In the genomic region with DNA sequence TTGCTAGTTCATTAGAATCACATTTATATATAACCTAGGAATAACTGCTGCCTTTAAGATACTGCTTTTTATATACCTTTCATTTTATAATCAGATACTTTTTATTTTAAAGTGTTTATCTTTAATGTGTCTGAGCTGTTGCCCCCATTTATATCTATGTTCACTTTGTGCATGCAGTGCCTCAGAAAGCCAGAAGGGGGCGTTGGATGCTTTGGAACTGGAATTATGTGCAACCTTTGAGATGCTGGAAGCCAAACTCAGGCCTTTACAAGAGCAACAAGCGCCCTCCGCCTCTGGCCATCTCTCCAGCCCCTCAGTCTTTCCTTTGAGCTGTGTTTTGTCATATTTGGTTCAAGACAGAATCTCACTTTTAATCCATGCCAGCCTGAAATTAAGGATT, we compare ENCODE assay signal across 20 mouse cellular contexts. TPM values are rescaled to one million over a fixed set of nuclear protein-coding genes. Genes with fewer than 3 reads are reported as not detected.
A peak's percentile ranks its signal among the peaks of the same experiment; 100 is the strongest.
DNase-seq lines count a peak whose midpoint lies in the region; ATAC-seq and TF ChIP-seq lines count a peak whose summit lies in the region.
"Had no signal": no experiment of that assay in that cellular context is flagged by ENCODE, and none has a peak within 500 bp of the region (broad histone marks: within the 10 kb centered on the region; RNA-seq: fewer than 3 reads in every experiment).

No protein-coding gene starts in this region.

- H3K4me1 ChIP-seq in kidney, postnatal 0 days (replicated peaks; ENCODE audit: insufficient read depth, low read length) = no peaks in the 10 kb centered on the region
- no peaks in the 10 kb centered on the region; the same call in 1 of the 2 replicates for H3K4me1 ChIP-seq in midbrain, postnatal 0 days (ENCODE audit: insufficient read depth, low read length)
- peaks cover 19% of the 10 kb centered on the region for H3K4me1 ChIP-seq in midbrain, embryonic 15.5 days
- H3K4me1 ChIP-seq: intestine, embryonic 15.5 days had no signal

- peak; percentile 37; the same call in 1 of the 2 replicates for TF ChIP-seq CTCF in kidney, postnatal 0 days (IDR thresholded peaks at IDR 0.05; ENCODE audit: low read depth)
- peak; percentile 49 for TF ChIP-seq CTCF in midbrain, postnatal 0 days (IDR thresholded peaks at IDR 0.05)

- no peaks in the 10 kb centered on the region for H3K9me3 ChIP-seq in kidney, postnatal 0 days (replicated peaks; ENCODE audit: low read length)
- H3K9me3 ChIP-seq in midbrain, postnatal 0 days (ENCODE audit: low read length) = no peaks in the 10 kb centered on the region
- H3K9me3 ChIP-seq in midbrain, embryonic 15.5 days = no peaks in the 10 kb centered on the region
- H3K9me3 ChIP-seq: intestine, embryonic 15.5 days; limb, embryonic 13.5 days had no signal

- no peak for DNase-seq in kidney, postnatal 0 days (ENCODE audit: low spot score)
- no peak for DNase-seq in kidney, postnatal 4 days
- no peak for DNase-seq in midbrain, postnatal 0 days (ENCODE audit: low spot score)
- DNase-seq in R1 (ENCODE audit: low read depth, low spot score) = peak; percentile 72
- no peak for DNase-seq in thymus, adult 18-20 months
- no peak for DNase-seq in frontal cortex, postnatal 36 days (ENCODE audit: low spot score in 2 of 2)
- DNase-seq: cerebellum, adult 11 months; kidney, postnatal 10 days; layer of hippocampus, adult 9-11 months; midbrain, embryonic 14.5 days had no signal

- H3K4me3 ChIP-seq in kidney, postnatal 0 days (replicated peaks; ENCODE audit: low read depth, low read length) = no peak overlapping the region
- H3K4me3 ChIP-seq in midbrain, postnatal 0 days (ENCODE audit: low read depth, low read length) = no peak overlapping the region
- H3K4me3 ChIP-seq in midbrain, embryonic 15.5 days = no peak overlapping the region
- H3K4me3 ChIP-seq: embryonic facial prominence, embryonic 10.5 days; intestine, embryonic 15.5 days; limb, embryonic 13.5 days had no signal

- no peak overlapping the region for H3K9ac ChIP-seq in kidney, postnatal 0 days (ENCODE audit: low read depth, low read length)
- no peak overlapping the region for H3K9ac ChIP-seq in midbrain, postnatal 0 days (replicated peaks; ENCODE audit: low read length, poor library complexity, severe bottlenecking)
- no peak overlapping the region for H3K9ac ChIP-seq in midbrain, embryonic 15.5 days
- H3K9ac ChIP-seq: intestine, embryonic 15.5 days; limb, embryonic 13.5 days had no signal

- H3K27me3 ChIP-seq in kidney, postnatal 0 days (ENCODE audit: insufficient read depth, low read length) = no peaks in the 10 kb centered on the region
- H3K27me3 ChIP-seq in midbrain, postnatal 0 days (ENCODE audit: insufficient read depth, low read length) = no peaks in the 10 kb centered on the region
- no peaks in the 10 kb centered on the region for H3K27me3 ChIP-seq in midbrain, embryonic 15.5 days (replicated peaks)
- H3K27me3 ChIP-seq: intestine, embryonic 15.5 days; limb, embryonic 13.5 days had no signal

- WGBS in kidney, postnatal 0 days = 72% methylated on average over 3 of the region's 3 CpGs
- WGBS in midbrain, postnatal 0 days = 73% methylated on average over 3 of the region's 3 CpGs
- whole genome bisulfite sequencing in midbrain, embryonic 15.5 days = 71% methylated on average over 3 of the region's 3 CpGs

- H3K36me3 ChIP-seq in kidney, postnatal 0 days (ENCODE audit: insufficient read depth, low read length) = 0 out of 2 replicates have a peak, but pooled peaks cover 6% of the 10 kb centered on the region
- H3K36me3 ChIP-seq in midbrain, postnatal 0 days (ENCODE audit: insufficient read depth, low read length) = peaks cover 6% of the 10 kb centered on the region; the same call in 1 of the 2 replicates
- peaks cover 8% of the 10 kb centered on the region; the same call in 1 of the 2 replicates for H3K36me3 ChIP-seq in midbrain, embryonic 15.5 days (replicated peaks)

- no peak overlapping the region for H3K27ac ChIP-seq in kidney, postnatal 0 days
- H3K27ac ChIP-seq in midbrain, postnatal 0 days (ENCODE audit: low read depth, low read length) = no peak overlapping the region
- no peak overlapping the region for H3K27ac ChIP-seq in midbrain, embryonic 15.5 days
- H3K27ac ChIP-seq: embryonic facial prominence, embryonic 10.5 days; intestine, embryonic 15.5 days; limb, embryonic 13.5 days had no signal

- no peak for ATAC-seq in kidney, postnatal 0 days (replicated peaks; ENCODE audit: low FRiP score, low read depth)
- no peak for ATAC-seq in midbrain, postnatal 0 days (ENCODE audit: low FRiP score)
- no peak for ATAC-seq in midbrain, embryonic 15.5 days (replicated peaks)
- ATAC-seq: forebrain, embryonic 14.5 days; intestine, embryonic 15.5 days had no signal

- H3K4me2 ChIP-seq in kidney, postnatal 0 days (ENCODE audit: low read length) = no peak overlapping the region
- H3K4me2 ChIP-seq in midbrain, postnatal 0 days (ENCODE audit: low read depth, low read length, poor library complexity, severe bottlenecking) = no peak overlapping the region
- no peak overlapping the region for H3K4me2 ChIP-seq in midbrain, embryonic 15.5 days
- H3K4me2 ChIP-seq: intestine, embryonic 15.5 days; limb, embryonic 13.5 days had no signal

RNA-seq across cellular contexts. Expression of a gene that starts 4.1 kb away (rescaled TPM):
- 4.5 and 10.9 TPM in 2 replicates for polyA plus RNA-seq in kidney, postnatal 0 days (2015; fragmentation: Nextera tagmentation; extraction: Ambion mirVana)
- 78.8 and 81.3 TPM in 2 replicates for total RNA-seq in midbrain, postnatal 0 days (2014; rRNA removed)
- 21.2 and 29.0 TPM in 2 replicates for polyA plus RNA-seq in midbrain, postnatal 0 days (2015; fragmentation: Nextera tagmentation; extraction: Ambion mirVana)
- polyA plus RNA-seq in midbrain, embryonic 15.5 days (2015; fragmentation: Nextera tagmentation; extraction: Ambion mirVana) = 16.4 and 21.0 TPM in 2 replicates

RNA-seq across cellular contexts. Expression of a gene that starts 5.8 kb away (rescaled TPM):
- 13.8 and 15.6 TPM in 2 replicates for polyA plus RNA-seq in kidney, postnatal 0 days (2015; fragmentation: Nextera tagmentation; extraction: Ambion mirVana)
- total RNA-seq in midbrain, postnatal 0 days (2014; rRNA removed) = 44.0 and 64.2 TPM in 2 replicates
- polyA plus RNA-seq in midbrain, postnatal 0 days (2015; fragmentation: Nextera tagmentation; extraction: Ambion mirVana) = 50.9 and 52.8 TPM in 2 replicates
- 44.1 and 45.1 TPM in 2 replicates for polyA plus RNA-seq in midbrain, embryonic 15.5 days (2015; fragmentation: Nextera tagmentation; extraction: Ambion mirVana)

RNA-seq across cellular contexts. Expression of a gene that starts 19.2 kb away (rescaled TPM):
- polyA plus RNA-seq in kidney, postnatal 0 days (2015; fragmentation: Nextera tagmentation; extraction: Ambion mirVana) = 0.14 and 0.26 TPM in 2 replicates
- total RNA-seq in midbrain, postnatal 0 days (2014; rRNA removed) = 0.61 and 1.3 TPM in 2 replicates
- 3.5 and 6.3 TPM in 2 replicates for polyA plus RNA-seq in midbrain, postnatal 0 days (2015; fragmentation: Nextera tagmentation; extraction: Ambion mirVana)
- 0.92 and 1.3 TPM in 2 replicates for polyA plus RNA-seq in midbrain, embryonic 15.5 days (2015; fragmentation: Nextera tagmentation; extraction: Ambion mirVana)
- total RNA-seq: gastrocnemius, adult 18-20 months; megakaryocyte, adult 5-6 weeks had no signal
- polyA plus RNA-seq: heart, postnatal 0 days; intestine, embryonic 15.5 days; lung, embryonic 16.5 days; thymus, postnatal 0 days had no signal

RNA-seq across cellular contexts. Expression of a gene that starts 30.3 kb away (rescaled TPM):
- 0.43 and 0.45 TPM in 2 replicates for polyA plus RNA-seq in kidney, postnatal 0 days (2015; fragmentation: Nextera tagmentation; extraction: Ambion mirVana)
- 8.6 and 17.3 TPM in 2 replicates for total RNA-seq in midbrain, postnatal 0 days (2014; rRNA removed)
- polyA plus RNA-seq in midbrain, postnatal 0 days (2015; fragmentation: Nextera tagmentation; extraction: Ambion mirVana) = 17.6 and 18.1 TPM in 2 replicates
- 22.6 and 23.1 TPM in 2 replicates for polyA plus RNA-seq in midbrain, embryonic 15.5 days (2015; fragmentation: Nextera tagmentation; extraction: Ambion mirVana)
- total RNA-seq: gastrocnemius, adult 18-20 months; megakaryocyte, adult 5-6 weeks had no signal
- polyA plus RNA-seq: heart, postnatal 0 days had no signal

RNA-seq across cellular contexts. Expression of a gene that starts 40.1 kb away (rescaled TPM):
- polyA plus RNA-seq in kidney, postnatal 0 days (2015; fragmentation: Nextera tagmentation; extraction: Ambion mirVana) = 117 and 122 TPM in 2 replicates
- total RNA-seq in midbrain, postnatal 0 days (2014; rRNA removed) = 59.2 and 76.3 TPM in 2 replicates
- 112 and 120 TPM in 2 replicates for polyA plus RNA-seq in midbrain, postnatal 0 days (2015; fragmentation: Nextera tagmentation; extraction: Ambion mirVana)
- 129 and 136 TPM in 2 replicates for polyA plus RNA-seq in midbrain, embryonic 15.5 days (2015; fragmentation: Nextera tagmentation; extraction: Ambion mirVana)
